Mouse (Mus musculus) thymus, postnatal 14 days (tissue): Measurements from ENCODE around the gene Zfp414.
A peak's percentile ranks its signal among the peaks of the same experiment; 100 is the strongest.
"Not testable (repeated sequence)": the region's sequence is repeated elsewhere in the genome, so short reads cannot be mapped to it uniquely, and the experiment has no call there.

Source experiments
- DNase-seq: peaks from one replicate; pipeline ENCODE4 v3.0.0; 2021

The Zfp414 gene

DNA sequence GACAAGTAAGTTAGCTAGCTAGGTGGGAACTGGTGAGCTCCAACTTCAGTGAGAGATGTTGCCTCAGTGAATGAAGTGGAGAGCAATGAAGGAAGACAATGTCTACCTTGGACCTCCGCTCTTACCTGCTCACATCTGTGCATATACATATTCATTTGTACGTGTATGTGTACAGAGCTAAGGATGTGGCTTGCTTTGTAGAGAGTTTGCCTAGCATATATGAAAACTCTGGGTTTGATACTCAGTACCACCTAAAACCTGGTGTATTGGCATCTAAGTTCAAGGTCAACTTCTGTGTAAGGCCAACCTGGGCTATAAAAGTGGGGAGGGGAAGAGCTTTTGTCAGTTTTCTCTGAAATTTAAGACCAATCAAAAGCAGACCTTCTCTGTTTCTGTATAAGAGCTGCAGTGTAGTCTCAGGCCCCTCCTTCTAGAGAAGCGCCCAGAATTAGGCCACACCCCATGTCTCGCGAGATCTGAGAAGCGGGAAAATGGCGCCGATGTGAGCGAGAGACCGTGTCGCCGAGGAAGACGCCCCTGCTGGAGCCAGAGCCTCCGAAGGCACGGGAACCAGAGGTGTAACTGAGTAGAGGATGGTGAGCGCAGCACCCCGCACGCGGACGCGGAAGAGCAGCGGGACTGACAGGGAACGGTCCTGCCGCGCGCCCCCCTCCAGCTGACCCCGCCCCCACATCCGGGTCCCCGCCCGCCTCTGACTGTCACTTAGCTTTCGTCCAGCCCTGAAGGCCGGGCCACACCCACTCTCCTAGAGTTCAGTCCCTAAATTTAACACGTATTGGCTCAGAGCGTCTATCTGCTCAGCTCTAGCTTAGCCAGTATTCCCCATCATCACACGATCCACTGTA, at the start of gene Zfp414:
Gene Zfp414 (plus strand): TSS at position 470 of the 866 bp plus-strand sequence.
- peak; percentile 92 for DNase-seq

DNA sequence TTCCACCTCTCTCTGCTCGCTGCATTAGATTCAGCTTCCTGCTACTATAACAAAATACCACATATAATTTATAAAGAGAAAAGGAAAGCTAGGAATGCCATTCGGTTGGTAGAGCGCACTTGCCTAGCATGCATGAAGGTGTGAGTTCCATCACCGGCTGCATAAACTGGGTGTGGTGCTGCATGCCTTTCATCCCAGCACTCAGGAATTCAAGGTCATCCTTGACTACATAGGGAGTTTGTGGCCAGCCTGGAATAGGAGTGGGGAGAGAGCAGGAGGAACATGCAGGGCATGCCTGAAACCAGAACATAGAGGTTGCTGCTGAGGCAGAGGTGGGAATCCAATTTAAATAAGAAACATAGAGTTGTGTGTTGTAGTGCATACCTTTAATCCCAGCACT, 44.8 kb upstream of the Zfp414 start:
- no peak for DNase-seq

DNA sequence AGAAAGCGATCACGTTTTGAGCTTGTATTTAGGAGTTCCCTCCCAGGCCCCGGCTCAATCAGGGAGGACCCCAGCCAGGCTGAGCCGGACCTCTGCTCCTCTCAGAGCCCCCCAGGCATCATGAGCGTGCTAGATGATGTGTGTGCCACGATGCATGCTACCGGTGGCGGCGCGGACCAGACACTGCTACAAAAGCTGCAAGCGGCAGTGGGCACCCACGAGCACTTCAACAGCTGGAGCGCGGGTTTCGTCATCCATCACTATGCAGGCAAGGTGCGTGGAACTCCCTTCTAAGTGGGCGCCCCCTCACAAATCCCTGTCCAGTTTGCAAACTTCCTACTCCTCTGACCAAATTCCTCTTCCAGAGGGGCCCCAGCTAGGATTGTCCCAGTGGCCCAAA, 42.9 kb upstream of the Zfp414 start:
- DNase-seq: no peak

- DNase-seq: no peak
These were observed 31.6 kb upstream of the Zfp414 start for GRCm38 (mm10) chr17:33597271-33597670.

DNA sequence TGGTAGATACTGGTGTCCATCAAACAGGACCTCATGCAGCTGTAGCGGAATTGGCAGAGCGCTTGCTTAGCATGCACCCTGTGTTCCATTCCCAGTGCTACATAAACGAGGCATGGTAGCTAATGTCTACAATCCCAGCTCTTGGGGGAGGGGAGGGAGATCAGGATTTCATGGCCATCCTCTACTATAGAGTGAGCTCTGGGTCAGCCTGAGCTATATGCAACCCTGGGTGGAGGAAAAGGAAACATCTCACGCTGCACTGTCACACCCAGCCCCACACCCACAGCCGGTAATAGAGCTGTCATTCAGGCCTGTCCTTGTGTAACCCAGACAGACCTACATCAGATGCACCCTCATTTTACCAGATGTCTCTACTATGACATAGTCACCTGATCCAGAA, 30.4 kb upstream of the Zfp414 start:
- DNase-seq: no peak

DNA sequence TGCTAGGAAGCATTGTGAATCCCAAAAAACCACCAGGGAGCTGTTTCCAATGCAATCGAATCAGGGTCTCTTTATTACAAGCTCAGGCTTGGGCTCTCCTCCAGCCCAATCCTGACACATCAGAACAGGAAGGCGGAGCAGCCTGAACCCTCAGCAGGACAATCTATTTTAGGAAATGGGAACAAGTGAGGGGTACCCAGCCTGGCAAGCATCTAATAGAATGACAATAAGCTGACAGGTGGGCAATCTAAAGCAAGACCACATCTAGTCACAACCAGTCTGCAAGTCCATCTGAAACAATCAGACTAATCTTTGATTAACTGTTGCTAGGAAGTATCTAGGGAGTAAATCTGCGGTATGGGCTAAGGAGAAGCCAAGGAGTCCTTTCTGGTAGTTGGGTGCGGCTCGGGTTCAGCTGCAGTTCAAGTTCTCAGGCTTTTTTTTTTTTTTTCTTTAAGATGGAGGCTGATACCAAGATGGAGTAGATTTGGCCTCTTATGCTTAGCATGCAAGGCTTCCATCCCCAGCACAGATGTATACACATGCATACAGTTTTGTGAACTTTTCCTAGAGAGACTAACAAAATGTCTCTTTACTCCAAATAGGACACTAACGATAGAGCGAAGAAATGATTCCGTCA, 28.9 kb upstream of the Zfp414 start:
- DNase-seq: no peak

DNA sequence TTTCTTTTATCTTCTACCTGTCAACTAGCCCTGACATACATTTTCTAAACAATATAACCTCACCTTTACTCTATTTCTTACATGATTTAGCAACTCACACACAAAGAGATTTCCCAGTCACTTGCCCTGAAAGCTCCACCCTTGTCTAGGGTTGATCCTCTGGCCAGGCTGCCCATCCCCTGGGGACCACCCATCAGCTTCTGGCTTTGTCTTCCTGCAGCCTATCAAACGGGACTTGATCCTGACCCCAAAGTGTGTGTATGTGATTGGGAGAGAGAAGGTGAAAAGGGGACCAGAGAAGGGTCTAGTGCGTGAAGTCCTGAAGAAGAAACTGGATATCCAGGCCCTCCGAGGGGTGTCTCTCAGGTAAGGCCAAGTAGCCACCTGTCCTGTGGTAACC, 28.1 kb upstream of the Zfp414 start:
- no peak for DNase-seq

DNA sequence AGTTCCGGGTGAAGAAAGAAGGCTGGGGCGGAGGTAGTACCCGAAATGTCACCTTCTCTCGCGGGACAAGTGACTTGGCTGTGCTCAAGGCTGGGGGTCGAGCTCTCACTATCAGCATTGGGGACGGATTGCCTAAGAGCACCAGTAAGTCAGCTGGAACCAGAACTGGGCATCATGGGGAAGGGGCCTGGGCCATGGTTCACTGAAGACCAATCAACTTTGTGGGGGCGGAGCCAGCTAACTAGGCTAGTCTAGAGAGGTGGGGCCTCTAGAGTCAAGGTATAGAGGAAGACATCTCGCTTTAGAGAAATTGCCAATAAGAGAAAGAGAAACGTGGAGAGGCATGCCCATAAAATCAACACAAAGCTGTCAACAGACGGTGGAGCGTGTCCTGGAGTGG, 26.9 kb upstream of the Zfp414 start:
- DNase-seq: no peak

- no peak for DNase-seq
These were observed 21.6 kb upstream of the Zfp414 start for GRCm38 (mm10) chr17:33607273-33607672.

- no peak for DNase-seq
These were observed 18.3 kb upstream of the Zfp414 start for GRCm38 (mm10) chr17:33610548-33610947.

- not testable (repeated sequence) for DNase-seq
These were observed 15.2 kb upstream of the Zfp414 start for GRCm38 (mm10) chr17:33613726-33614125.

DNA sequence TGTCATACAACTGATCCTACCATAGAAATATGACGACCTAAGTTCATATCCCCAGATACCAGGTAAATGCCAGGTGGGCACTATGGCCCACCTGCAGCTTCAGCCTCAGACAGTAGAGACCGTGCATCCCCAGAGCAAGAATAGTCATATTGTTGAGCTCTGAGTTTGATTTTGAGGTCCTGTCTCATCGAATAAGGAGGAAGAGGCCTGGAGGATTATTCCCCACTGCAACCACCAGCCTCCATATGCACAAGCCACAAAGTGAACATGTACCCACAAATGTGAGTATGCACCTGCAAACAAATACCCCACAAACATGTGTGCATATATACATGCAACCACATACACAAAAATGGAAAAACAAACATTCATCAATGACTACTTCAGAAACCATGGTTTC, 1.6 kb upstream of the Zfp414 start:
- DNase-seq: no peak

DNA sequence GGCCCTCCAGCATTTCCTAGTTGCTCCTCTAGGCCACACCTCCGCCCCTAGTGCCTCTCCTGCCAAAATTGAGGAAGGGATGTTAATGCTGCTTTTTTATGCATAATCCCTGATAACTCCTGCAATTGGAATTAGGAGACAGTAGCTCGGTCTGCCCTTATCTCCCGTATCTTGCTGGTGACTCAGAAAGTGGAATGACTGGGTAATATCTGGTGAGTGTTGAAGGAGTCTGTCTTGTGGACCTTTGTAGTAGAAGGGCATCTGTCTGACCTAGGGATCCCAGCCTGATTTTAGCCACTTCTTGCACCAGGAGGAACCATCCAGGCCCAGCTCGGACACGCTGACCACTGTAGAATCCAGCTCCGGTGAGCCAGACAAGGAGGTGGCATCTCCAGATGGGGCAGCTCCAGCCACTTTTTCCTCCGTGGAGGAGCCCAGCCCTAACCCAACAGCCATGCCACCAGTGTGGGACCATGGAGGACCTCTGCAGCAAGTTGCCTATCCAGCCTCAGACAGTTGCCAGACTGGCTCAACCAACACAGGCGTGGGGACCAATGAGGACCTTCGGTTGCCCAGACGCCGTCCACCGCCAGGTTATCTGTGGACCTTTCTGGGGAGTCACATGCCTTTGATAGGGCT, 716 bp downstream of the Zfp414 start:
- peak; percentile 24 for DNase-seq

GRCm38 (mm10) chr17:33630171-33630895, 1.4 kb downstream of the Zfp414 start:
- no peak for DNase-seq

- no peak for DNase-seq
These were observed 2.3 kb downstream of the Zfp414 start for GRCm38 (mm10) chr17:33631236-33631635.

DNA sequence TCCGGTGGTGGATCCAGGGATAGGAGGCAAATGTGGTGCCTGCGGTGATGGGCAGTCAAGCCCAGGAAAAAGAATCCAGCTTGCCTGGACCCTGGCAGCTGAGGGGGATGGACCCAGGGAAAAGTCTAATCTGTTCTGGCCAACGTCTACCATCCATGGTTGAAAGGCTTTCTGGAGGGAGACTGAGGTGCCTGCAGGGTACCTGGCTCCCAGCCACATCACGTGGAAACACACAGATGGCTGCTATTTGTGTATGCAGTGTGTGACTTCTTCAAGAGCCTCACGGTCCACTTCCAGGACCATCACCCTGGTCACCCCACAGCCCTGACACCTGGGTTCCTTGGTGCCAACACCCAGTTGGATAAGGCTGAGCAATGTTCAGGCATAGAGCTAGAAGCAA, 2.9 kb downstream of the Zfp414 start:
- DNase-seq: no peak

GRCm38 (mm10) chr17:33637038-33637437, 8.1 kb downstream of the Zfp414 start:
- no peak for DNase-seq

DNA sequence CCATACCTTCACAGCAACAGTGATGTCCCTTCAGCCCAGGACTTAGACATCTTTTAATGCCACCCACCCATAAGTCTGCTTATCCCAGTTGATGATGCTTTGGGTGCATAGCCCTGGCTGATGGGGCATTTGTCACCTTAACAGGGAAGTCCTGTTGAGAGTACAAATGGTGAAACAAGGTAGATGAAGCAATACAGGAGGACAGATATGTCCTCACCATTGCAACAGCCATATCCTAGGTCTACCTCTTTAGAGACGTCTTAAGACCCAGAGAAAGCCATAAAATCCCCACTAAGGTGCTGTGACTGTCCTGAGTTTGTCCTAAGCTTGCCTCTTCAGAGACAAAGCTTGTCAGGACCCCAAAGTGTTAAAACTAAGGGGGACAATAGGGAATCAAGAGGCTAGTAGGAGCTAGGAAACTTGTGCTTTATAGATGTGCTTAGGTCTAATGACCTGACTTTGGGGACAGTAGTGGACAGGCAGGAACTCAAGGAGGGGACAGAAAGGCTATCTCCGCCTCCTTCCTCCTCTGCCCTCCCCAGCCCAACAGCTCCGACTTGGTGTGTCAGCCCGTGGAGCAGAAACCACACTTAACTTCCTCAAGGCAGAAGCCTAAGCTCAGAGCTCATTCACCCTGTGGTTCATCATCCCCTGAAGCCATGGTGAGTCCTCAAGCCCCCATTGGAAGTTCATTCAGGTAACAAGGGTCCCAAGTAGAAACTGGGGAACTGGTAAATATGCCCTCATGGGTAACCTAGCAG, 8.8 kb downstream of the Zfp414 start, which contains the start of gene Pram1:
Gene Pram1 (plus strand): TSS at position 541 of the 761 bp plus-strand sequence.
- DNase-seq: no peak

DNA sequence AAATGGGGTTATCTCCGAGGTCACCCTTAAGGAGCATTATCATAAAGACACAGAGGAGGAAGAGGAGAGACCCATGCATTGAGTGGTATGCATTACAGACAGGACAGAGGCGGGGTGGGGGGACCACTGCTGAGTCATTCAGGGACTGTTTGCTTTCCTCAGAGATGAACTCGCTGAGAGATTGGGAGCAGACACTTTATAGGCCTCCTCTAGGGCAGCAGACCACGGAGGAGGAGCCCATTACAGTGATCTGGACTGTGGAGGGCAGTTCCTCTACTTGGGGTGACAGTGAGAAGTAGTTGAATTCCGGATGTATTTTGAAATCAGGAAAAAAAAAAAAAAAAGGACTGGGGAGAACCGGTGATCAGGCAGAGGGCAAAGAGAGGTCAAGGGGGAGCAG, 10.9 kb downstream of the Zfp414 start:
- no peak for DNase-seq

- no peak for DNase-seq
These were observed 15.2 kb downstream of the Zfp414 start for GRCm38 (mm10) chr17:33644068-33644467.

GRCm38 (mm10) chr17:33645073-33645472, 16.2 kb downstream of the Zfp414 start:
- DNase-seq: no peak

DNA sequence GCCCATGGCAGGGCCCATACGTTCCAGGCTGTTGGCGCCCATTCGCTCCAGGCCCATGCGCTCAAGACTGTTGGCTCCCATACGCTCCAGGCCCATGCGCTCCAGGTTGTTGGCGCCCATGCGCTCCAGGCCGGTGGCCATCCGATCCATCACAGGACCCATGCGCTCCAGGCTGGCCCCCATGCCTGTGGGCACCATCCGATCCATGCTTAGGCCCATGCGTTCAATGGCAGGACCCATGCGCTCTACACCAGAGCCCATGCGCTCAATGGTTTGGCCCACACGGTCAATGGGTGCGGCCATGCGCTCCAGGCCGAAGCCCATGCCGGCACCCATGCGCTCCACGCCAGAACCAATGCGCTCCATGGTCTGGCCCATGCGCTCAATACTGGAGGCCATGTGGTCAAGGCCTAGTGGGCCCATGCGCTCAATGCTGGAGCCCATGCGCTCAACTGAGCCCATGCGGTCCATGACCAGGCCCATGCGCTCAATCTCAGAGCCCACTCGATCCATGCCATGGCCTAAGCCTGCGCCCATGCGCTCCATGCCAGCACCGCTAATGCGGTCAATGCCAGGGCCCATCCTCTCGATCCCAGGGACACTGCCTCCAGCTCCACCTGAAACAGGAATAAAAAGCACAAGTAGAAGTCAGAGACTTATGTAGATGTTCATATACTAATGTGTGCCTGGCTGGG, 21.0 kb downstream of the Zfp414 start:
- no peak for DNase-seq
